Comparison of ENCODE assay signal across 19 mouse cellular contexts in genomic region chr13:104155106-104155505, GRCm38 (mm10).
"Had no signal": no experiment of that assay in that cellular context is flagged by ENCODE, and none has a peak within 500 bp of the region (broad histone marks: within the 10 kb centered on the region; RNA-seq: fewer than 3 reads in every experiment).

No protein-coding gene starts in this region.

- H3K27me3 ChIP-seq: midbrain, embryonic 12.5 days; neural tube, embryonic 13.5 days; neural tube, embryonic 15.5 days had no signal

- DNase-seq: lung, adult 18-20 months; lung, embryonic 14.5 days; lung, postnatal 10 days; lung, postnatal 4 days; midbrain, embryonic 14.5 days; retina, postnatal 1 day; right cerebral cortex, adult 18-20 months; right cerebral cortex, postnatal 25 days; right cerebral cortex, postnatal 4 days; spleen, adult 18-20 months; thymus, adult 18-20 months; thymus, postnatal 14 days; thymus, postnatal 36 days had no signal

- H3K4me3 ChIP-seq: midbrain, embryonic 10.5 days; midbrain, embryonic 12.5 days; myocyte; neural tube, embryonic 13.5 days; neural tube, embryonic 15.5 days had no signal

- H3K9ac ChIP-seq: lung, embryonic 14.5 days; midbrain, embryonic 12.5 days; neural tube, embryonic 13.5 days; neural tube, embryonic 15.5 days had no signal

- H3K4me1 ChIP-seq: midbrain, embryonic 10.5 days; midbrain, embryonic 12.5 days; neural tube, embryonic 13.5 days; neural tube, embryonic 15.5 days had no signal

- H3K9me3 ChIP-seq: midbrain, embryonic 10.5 days; midbrain, embryonic 12.5 days; neural tube, embryonic 13.5 days; neural tube, embryonic 15.5 days had no signal

- H3K27ac ChIP-seq: midbrain, embryonic 10.5 days; midbrain, embryonic 12.5 days; neural tube, embryonic 13.5 days; neural tube, embryonic 15.5 days had no signal

- H3K4me2 ChIP-seq: lung, embryonic 14.5 days; midbrain, embryonic 12.5 days; neural tube, embryonic 13.5 days; neural tube, embryonic 15.5 days had no signal

- ATAC-seq: midbrain, embryonic 16.5 days had no signal
